Mouse (Mus musculus): ENCODE measurements around the gene Ulk4.

- TF ChIP-seq MYOD1 (IDR thresholded peaks at IDR 0.05; ENCODE audit: control insufficient read depth, insufficient read length, low read depth): no peak
- no peak for TF ChIP-seq MAX (IDR thresholded peaks at IDR 0.05)
- TF ChIP-seq CTCF (IDR thresholded peaks at IDR 0.05; ENCODE audit: control insufficient read depth, insufficient read depth, insufficient read length): no peak
Measured at GRCm38 (mm10) chr9:121117936-121118335, 159.1 kb downstream of the Ulk4 start.

Data from C2C12 (cell line).